Mouse (Mus musculus) liver, adult (tissue): ENCODE measurements around the gene Tollip.

Experiments
- GATA4 ChIP-seq: IDR thresholded peaks from 2 replicates; pipeline ENCODE4 v1.6.1; 2014; ENCODE audit warnings: mild to moderate bottlenecking, low read length; ENCODE audit not compliant: insufficient replicate concordance

Tollip gene

GRCm38 (mm10) chr7:141861046-141861445 is 57.3 kb downstream of the Tollip start:
- no peak for TF ChIP-seq GATA4

GRCm38 (mm10) chr7:141840354-141840753 is 78.0 kb downstream of the Tollip start:
- no peak for TF ChIP-seq GATA4

- no peak for TF ChIP-seq GATA4
These were observed 79.5 kb downstream of the Tollip start, which contains the start of gene Muc5b for GRCm38 (mm10) chr7:141838779-141839178. Gene Muc5b (plus strand): TSS chr7:141839070.

GRCm38 (mm10) chr7:141836423-141836822 is 81.9 kb downstream of the Tollip start:
- no peak for TF ChIP-seq GATA4

GRCm38 (mm10) chr7:141835941-141836340 is 82.4 kb downstream of the Tollip start:
- TF ChIP-seq GATA4: no peak
